Mouse (Mus musculus): Measurements from ENCODE around the gene Epn2. TPM values are rescaled to one million over a fixed set of nuclear protein-coding genes. Genes with fewer than 3 reads are reported as not detected.

Gene Epn2
- 70.0 and 76.0 TPM in 2 replicates for polyA plus RNA-seq (2011; ENCODE audit: insufficient read depth, insufficient read length, low read depth, missing spikeins)

- Histone ChIP-seq H3K27ac (ENCODE audit: insufficient read depth, low read length) (no peak within 1 kb of the TSS; the same call in 1 of the 2 replicates), H3K36me3 (ENCODE audit: control insufficient read depth, insufficient read depth, low read length, poor library complexity, severe bottlenecking) (no peaks in the 10 kb centered on the region; the same call in 1 of the 2 replicates), H3K9me3 (replicated peaks; ENCODE audit: control insufficient read depth, insufficient read depth, low read length, poor library complexity, severe bottlenecking) (no peaks in the 10 kb centered on the region), H3K27me3 (ENCODE audit: control insufficient read depth, insufficient read depth, low read length, poor library complexity, severe bottlenecking) (no peaks in the 10 kb centered on the region), H3K4me1 (ENCODE audit: control insufficient read depth, insufficient read depth, low read length) (peaks cover 2% of the 10 kb centered on the region), H3K4me3 (ENCODE audit: low read depth, low read length) (peak within 1 kb of the TSS; percentile 73), H3K9ac (ENCODE audit: low read depth, poor library complexity, severe bottlenecking) (peak within 1 kb of the TSS; percentile 77)
- TF ChIP-seq EP300 (IDR thresholded peaks at IDR 0.05; ENCODE audit: insufficient read depth, low read depth, low read length) (no peak), POLR2A (IDR thresholded peaks at IDR 0.05; ENCODE audit: insufficient read depth, low read length) (peak; percentile 34), CTCF (IDR thresholded peaks at IDR 0.05; ENCODE audit: low read depth, low read length) (no peak)
Observed at GRCm38 (mm10) chr11:61578983-61579877, at the start of gene Epn2. TSS of gene Epn2 (minus strand) at chr11:61579687.

GRCm38 (mm10) chr11:61626509-61626908 is 47.0 kb upstream of the Epn2 start:
- Histone ChIP-seq H3K4me1 (ENCODE audit: control insufficient read depth, insufficient read depth, low read length) (no peaks in the 10 kb centered on the region), H3K9me3 (replicated peaks; ENCODE audit: control insufficient read depth, insufficient read depth, low read length, poor library complexity, severe bottlenecking) (peaks cover 3% of the 10 kb centered on the region; the same call in 1 of the 2 replicates), H3K27ac (ENCODE audit: insufficient read depth, low read length) (no peak overlapping the region), H3K9ac (ENCODE audit: low read depth, poor library complexity, severe bottlenecking) (no peak overlapping the region), H3K36me3 (ENCODE audit: control insufficient read depth, insufficient read depth, low read length, poor library complexity, severe bottlenecking) (no peaks in the 10 kb centered on the region), H3K4me3 (ENCODE audit: low read depth, low read length) (no peak overlapping the region), H3K27me3 (ENCODE audit: control insufficient read depth, insufficient read depth, low read length, poor library complexity, severe bottlenecking) (no peaks in the 10 kb centered on the region)
- TF ChIP-seq EP300 (IDR thresholded peaks at IDR 0.05; ENCODE audit: insufficient read depth, low read depth, low read length) (no peak), CTCF (IDR thresholded peaks at IDR 0.05; ENCODE audit: low read depth, low read length) (no peak), POLR2A (IDR thresholded peaks at IDR 0.05; ENCODE audit: insufficient read depth, low read length) (no peak)

- H3K27me3 ChIP-seq (ENCODE audit: control insufficient read depth, insufficient read depth, low read length, poor library complexity, severe bottlenecking), result no peaks in the 10 kb centered on the region
- H3K4me3 ChIP-seq (ENCODE audit: low read depth, low read length), result no peak overlapping the region
- H3K4me1 ChIP-seq (ENCODE audit: control insufficient read depth, insufficient read depth, low read length), result peaks cover 2% of the 10 kb centered on the region
- H3K9ac ChIP-seq (ENCODE audit: low read depth, poor library complexity, severe bottlenecking), result no peak overlapping the region
- TF ChIP-seq EP300 (IDR thresholded peaks at IDR 0.05; ENCODE audit: insufficient read depth, low read depth, low read length) (no peak), CTCF (IDR thresholded peaks at IDR 0.05; ENCODE audit: low read depth, low read length) (no peak), POLR2A (IDR thresholded peaks at IDR 0.05; ENCODE audit: insufficient read depth, low read length) (no peak)
- H3K36me3 ChIP-seq (ENCODE audit: control insufficient read depth, insufficient read depth, low read length, poor library complexity, severe bottlenecking), result no peaks in the 10 kb centered on the region
- no peak overlapping the region for H3K27ac ChIP-seq (ENCODE audit: insufficient read depth, low read length)
- H3K9me3 ChIP-seq (replicated peaks; ENCODE audit: control insufficient read depth, insufficient read depth, low read length, poor library complexity, severe bottlenecking), result peaks cover 3% of the 10 kb centered on the region; the same call in 1 of the 2 replicates
Observed at GRCm38 (mm10) chr11:61625136-61625535, 45.6 kb upstream of the Epn2 start.

- Histone ChIP-seq H3K27me3 (ENCODE audit: control insufficient read depth, insufficient read depth, low read length, poor library complexity, severe bottlenecking) (no peaks in the 10 kb centered on the region), H3K27ac (ENCODE audit: insufficient read depth, low read length) (no peak overlapping the region), H3K9ac (ENCODE audit: low read depth, poor library complexity, severe bottlenecking) (0 out of 2 replicates have a peak overlapping the region, but pooled peaks have one; percentile 52)
Observed at GRCm38 (mm10) chr11:61620762-61621161, 41.3 kb upstream of the Epn2 start.

GRCm38 (mm10) chr11:61620254-61620670 is 40.8 kb upstream of the Epn2 start:
- H3K27me3 ChIP-seq (ENCODE audit: control insufficient read depth, insufficient read depth, low read length, poor library complexity, severe bottlenecking), result no peaks in the 10 kb centered on the region
- TF ChIP-seq POLR2A (IDR thresholded peaks at IDR 0.05; ENCODE audit: insufficient read depth, low read length) (no peak), CTCF (IDR thresholded peaks at IDR 0.05; ENCODE audit: low read depth, low read length) (peak; percentile 85), EP300 (IDR thresholded peaks at IDR 0.05; ENCODE audit: insufficient read depth, low read depth, low read length) (peak; percentile 80)
- H3K4me1 ChIP-seq (ENCODE audit: control insufficient read depth, insufficient read depth, low read length), result peaks cover 2% of the 10 kb centered on the region
- peak overlapping the region; percentile 57 for H3K4me3 ChIP-seq (ENCODE audit: low read depth, low read length)
- H3K36me3 ChIP-seq (ENCODE audit: control insufficient read depth, insufficient read depth, low read length, poor library complexity, severe bottlenecking), result no peaks in the 10 kb centered on the region
- H3K9me3 ChIP-seq (replicated peaks; ENCODE audit: control insufficient read depth, insufficient read depth, low read length, poor library complexity, severe bottlenecking), result peaks cover 3% of the 10 kb centered on the region; the same call in 1 of the 2 replicates
- peak overlapping the region; percentile 52 for H3K9ac ChIP-seq (ENCODE audit: low read depth, poor library complexity, severe bottlenecking)
- H3K27ac ChIP-seq (ENCODE audit: insufficient read depth, low read length), result peak overlapping the region; percentile 52; the same call in 1 of the 2 replicates

More at GRCm38 (mm10) chr11:61620762-61621161, 41.3 kb upstream of the Epn2 start:
- peaks cover 3% of the 10 kb centered on the region; the same call in 1 of the 2 replicates for H3K9me3 ChIP-seq (replicated peaks; ENCODE audit: control insufficient read depth, insufficient read depth, low read length, poor library complexity, severe bottlenecking)
- H3K36me3 ChIP-seq (ENCODE audit: control insufficient read depth, insufficient read depth, low read length, poor library complexity, severe bottlenecking), result no peaks in the 10 kb centered on the region
- peaks cover 2% of the 10 kb centered on the region for H3K4me1 ChIP-seq (ENCODE audit: control insufficient read depth, insufficient read depth, low read length)
- TF ChIP-seq EP300 (IDR thresholded peaks at IDR 0.05; ENCODE audit: insufficient read depth, low read depth, low read length) (no peak), POLR2A (IDR thresholded peaks at IDR 0.05; ENCODE audit: insufficient read depth, low read length) (no peak), CTCF (IDR thresholded peaks at IDR 0.05; ENCODE audit: low read depth, low read length) (no peak)
- H3K4me3 ChIP-seq (ENCODE audit: low read depth, low read length), result peak overlapping the region; percentile 57; the same call in 1 of the 2 replicates

All from ES-Bruce4 (cell line).